Comparison of ENCODE assay signal across 9 mouse cellular contexts in genomic region chr11:114877145-114877544, GRCm38 (mm10). TPM values are rescaled to one million over a fixed set of nuclear protein-coding genes. Genes with fewer than 3 reads are reported as not detected.
A peak's percentile ranks its signal among the peaks of the same experiment; 100 is the strongest.
DNase-seq lines count a peak whose midpoint lies in the region; ATAC-seq and TF ChIP-seq lines count a peak whose summit lies in the region.
"Had no signal": no experiment of that assay in that cellular context is flagged by ENCODE, and none has a peak within 500 bp of the region (broad histone marks: within the 10 kb centered on the region; RNA-seq: fewer than 3 reads in every experiment).

No protein-coding gene starts in this region.

- H3K4me3 ChIP-seq in hindbrain, embryonic 11.5 days (ENCODE audit: low read depth, low read length), result no peak overlapping the region
- H3K4me3 ChIP-seq in hindbrain, embryonic 12.5 days, result no peak overlapping the region
- H3K4me3 ChIP-seq in E14TG2a.4 (replicated peaks; ENCODE audit: low read length), result no peak overlapping the region

- DNase-seq in hindbrain, embryonic 11.5 days (ENCODE audit: low spot score), result peak; percentile 40
- DNase-seq in gastrocnemius, postnatal 14 days, result peak; percentile 58
- DNase-seq in layer of hippocampus, postnatal 10 days (ENCODE audit: low spot score in 2 of 2), result peak; percentile 62 to 76
- peak; percentile 58 for DNase-seq in yolk sac, embryonic 10.5 days (ENCODE audit: low spot score)

- H3K27me3 ChIP-seq in hindbrain, embryonic 11.5 days (ENCODE audit: control insufficient read depth, insufficient read depth, low read length), result no peaks in the 10 kb centered on the region
- H3K27me3 ChIP-seq in hindbrain, embryonic 12.5 days, result no peaks in the 10 kb centered on the region; the same call in 1 of the 2 replicates
- no peaks in the 10 kb centered on the region for H3K27me3 ChIP-seq in E14TG2a.4 (ENCODE audit: insufficient read depth, low read length)

- H3K36me3 ChIP-seq in hindbrain, embryonic 11.5 days (ENCODE audit: control insufficient read depth, insufficient read depth, low read length), result no peaks in the 10 kb centered on the region
- H3K36me3 ChIP-seq in hindbrain, embryonic 12.5 days, result no peaks in the 10 kb centered on the region
- H3K36me3 ChIP-seq in E14TG2a.4 (ENCODE audit: insufficient read depth, low read length), result no peaks in the 10 kb centered on the region

- no peaks in the 10 kb centered on the region for H3K9me3 ChIP-seq in hindbrain, embryonic 11.5 days (ENCODE audit: control insufficient read depth, low read length)
- no peaks in the 10 kb centered on the region for H3K9me3 ChIP-seq in hindbrain, embryonic 12.5 days (replicated peaks)
- no peaks in the 10 kb centered on the region for H3K9me3 ChIP-seq in E14TG2a.4 (ENCODE audit: low read length)

- 64% methylated on average over 3 of the region's 3 CpGs for WGBS in hindbrain, embryonic 11.5 days
- 67% methylated on average over 3 of the region's 3 CpGs for WGBS in hindbrain, embryonic 12.5 days

- no peak overlapping the region for H3K4me2 ChIP-seq in hindbrain, embryonic 11.5 days (replicated peaks; ENCODE audit: low read depth, low read length)
- no peak overlapping the region for H3K4me2 ChIP-seq in hindbrain, embryonic 12.5 days (replicated peaks)

- 0 out of 2 replicates have a peak, but pooled peaks have one; percentile 4 for TF ChIP-seq CTCF in E14TG2a.4 (conservative IDR thresholded peaks at IDR 0.05; ENCODE audit: low read length)

- H3K9ac ChIP-seq in hindbrain, embryonic 11.5 days (ENCODE audit: low read depth, low read length), result no peak overlapping the region
- no peak overlapping the region for H3K9ac ChIP-seq in hindbrain, embryonic 12.5 days

- ATAC-seq in hindbrain, embryonic 11.5 days (ENCODE audit: low FRiP score), result no peak
- ATAC-seq in hindbrain, embryonic 12.5 days (ENCODE audit: low FRiP score), result no peak
- peak; percentile 50; the same call in 1 of the 2 replicates for ATAC-seq in cerebellum, adult (ENCODE audit: insufficient number of reproducible peaks, low FRiP score, low TSS enrichment)
- 0 out of 2 replicates have a peak, but pooled peaks have one; percentile 17 for ATAC-seq in megakaryocyte, adult 5-6 weeks (ENCODE audit: poor library complexity, severe bottlenecking)

- peaks cover 13% of the 10 kb centered on the region for H3K4me1 ChIP-seq in hindbrain, embryonic 11.5 days (replicated peaks; ENCODE audit: control insufficient read depth, insufficient read depth, low read length)
- H3K4me1 ChIP-seq in hindbrain, embryonic 12.5 days, result peaks cover 33% of the 10 kb centered on the region
- H3K4me1 ChIP-seq in E14TG2a.4 (replicated peaks; ENCODE audit: low read depth, low read length), result peaks cover 66% of the 10 kb centered on the region

- H3K27ac ChIP-seq in hindbrain, embryonic 11.5 days (ENCODE audit: low read depth, low read length), result no peak overlapping the region
- no peak overlapping the region for H3K27ac ChIP-seq in hindbrain, embryonic 12.5 days

- intact Hi-C loops in gastrocnemius, postnatal 14 days (cut with DNase I; ENCODE audit: low total_unique reads), result no loop called here

RNA-seq across cellular contexts. Expression of gene Cd300a, which starts 12.7 kb away (rescaled TPM):
- polyA plus RNA-seq in hindbrain, embryonic 11.5 days (2014; fragmentation: Nextera tagmentation; extraction: Ambion mirVana), result 0.92 and 1.0 TPM in 2 replicates
- polyA plus RNA-seq in hindbrain, embryonic 12.5 days (2016; fragmentation: Nextera tagmentation; extraction: Ambion mirVana), result 0.79 and 1.1 TPM in 2 replicates
- under 1 TPM; 0.55 to 0.84 TPM for total RNA-seq in gastrocnemius, postnatal 14 days (2021)
- under 1 TPM; 0.62 TPM for total RNA-seq in layer of hippocampus, postnatal 10 days (2021)
- total RNA-seq in megakaryocyte, adult 5-6 weeks (2015), result 38.1 and 38.5 TPM in 2 replicates
- total RNA-seq in megakaryocyte, adult 5-6 weeks (2017), result 71.1 and 83.8 TPM in 2 replicates

RNA-seq across cellular contexts. Expression of gene Gprc5c, which starts 26.2 kb away (rescaled TPM):
- polyA plus RNA-seq in hindbrain, embryonic 11.5 days (2014; fragmentation: Nextera tagmentation; extraction: Ambion mirVana), result 17.7 and 18.3 TPM in 2 replicates
- 29.7 and 30.0 TPM in 2 replicates for polyA plus RNA-seq in hindbrain, embryonic 12.5 days (2016; fragmentation: Nextera tagmentation; extraction: Ambion mirVana)
- 10 to 100 TPM; 39.1 to 43.0 TPM for total RNA-seq in gastrocnemius, postnatal 14 days (2021)
- 1 to 10 TPM; 3.9 to 5.1 TPM for total RNA-seq in layer of hippocampus, postnatal 10 days (2021)
- 0.04 and 0.32 TPM in 2 replicates for total RNA-seq in megakaryocyte, adult 5-6 weeks (2015)
- total RNA-seq in megakaryocyte, adult 5-6 weeks (2017), result 0.37 and 0.89 TPM in 2 replicates

RNA-seq across cellular contexts. Expression of gene Cd300lb, which starts 57.0 kb away (rescaled TPM):
- polyA plus RNA-seq in hindbrain, embryonic 11.5 days (2014; fragmentation: Nextera tagmentation; extraction: Ambion mirVana), result 0.06 and 0.22 TPM in 2 replicates
- polyA plus RNA-seq in hindbrain, embryonic 12.5 days (2016; fragmentation: Nextera tagmentation; extraction: Ambion mirVana), result not detected in 2 replicates
- total RNA-seq in gastrocnemius, postnatal 14 days (2021), result under 1 TPM; 0.13 to 0.78 TPM
- total RNA-seq in layer of hippocampus, postnatal 10 days (2021), result under 1 TPM in 1 of 2 experiments, not detected in 1; 0.20 TPM
- total RNA-seq in megakaryocyte, adult 5-6 weeks (2015), result 107 TPM in 2 replicates
- 82.9 and 97.3 TPM in 2 replicates for total RNA-seq in megakaryocyte, adult 5-6 weeks (2017)
- total RNA-seq: left cerebral cortex, adult 8-10 months had no signal

Comparison
In these comparisons a context has a peak if more than half of its experiments do, and no peak if none do; other contexts are left out.
1. ATAC-seq: peak in cerebellum, adult (single experiment) and megakaryocyte, adult 5-6 weeks (single experiment); none in hindbrain, embryonic 11.5 days (single experiment) and hindbrain, embryonic 12.5 days (single experiment).
2. RNA of gene Cd300a, which starts 12.7 kb away (total RNA-seq): 38.1 to 83.8 TPM in megakaryocyte, adult 5-6 weeks; 0.55 to 0.84 TPM in gastrocnemius, postnatal 14 days and 0.62 TPM in layer of hippocampus, postnatal 10 days; every median in the first group is over 10 times any median in the second.
3. RNA of gene Gprc5c, which starts 26.2 kb away (total RNA-seq): 39.1 to 43.0 TPM in gastrocnemius, postnatal 14 days; 3.9 to 5.1 TPM in layer of hippocampus, postnatal 10 days and 0.04 to 0.89 TPM in megakaryocyte, adult 5-6 weeks; every median in the first group is over 4 times any median in the second.
4. RNA of gene Cd300lb, which starts 57.0 kb away (total RNA-seq): 82.9 to 107 TPM in megakaryocyte, adult 5-6 weeks; 0.13 to 0.78 TPM in gastrocnemius, postnatal 14 days and 0.20 TPM in layer of hippocampus, postnatal 10 days; every median in the first group is over 10 times any median in the second.
5. Peak in every context shown above with its lines, with median percentiles within 50 percentile points of each other: DNase-seq.